Mouse (Mus musculus) mouse embryonic stem cell (cell line): ENCODE measurements around the gene Mcm10.
"Not testable (repeated sequence)": the region's sequence is repeated elsewhere in the genome, so short reads cannot be mapped to it uniquely, and the experiment has no call there.

ENCODE experiments used
- in situ Hi-C, 2 experiments: fragments of 300-500 bp; cut with MboI; formaldehyde crosslinking; loops; 1 replicate in 1 of 2; 3 replicates in 1 of 2; pipeline ENCODE4 v1.14.3; 2019 to 2020; ENCODE audit warnings: low sequenced_read_pairs in 2 of 2, low pct_unique_long_range_greater_than_20kb in 1 of 2, mixed read lengths in 1 of 2; ENCODE audit not compliant: unreplicated experiment in 1 of 2

The Mcm10 gene

GRCm38 (mm10) chr2:4995646-4996045, 16.9 kb downstream of the Mcm10 start:
- in situ Hi-C loops, result no loop called here

- in situ Hi-C loops, result no loop called here
These were observed 18.2 kb downstream of the Mcm10 start for GRCm38 (mm10) chr2:4994436-4994835.

DNA sequence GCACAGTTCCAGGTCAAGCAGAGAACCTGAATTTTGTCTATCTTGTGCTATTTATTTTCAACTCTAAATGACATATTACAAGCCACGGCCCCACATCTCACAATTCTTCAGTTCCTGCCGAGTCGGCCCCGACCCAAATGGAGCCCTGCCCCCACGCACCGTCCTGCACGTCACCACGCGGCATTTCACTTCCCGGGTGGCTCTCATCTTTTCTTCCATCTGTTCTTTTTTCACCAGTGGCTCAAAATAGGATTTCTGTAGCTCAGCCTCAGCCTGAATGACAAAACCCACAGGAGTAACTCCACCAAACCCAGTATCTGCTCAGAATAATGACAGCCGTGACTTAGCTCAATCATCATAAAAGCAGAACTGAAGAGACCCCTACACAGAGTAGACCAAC, 19.0 kb downstream of the Mcm10 start:
- in situ Hi-C loops, result no loop called here

- in situ Hi-C loops, result loop anchor here in 1 of 2 experiments (5.0 kb wide), 1 partner anchor 72 kb away; the partner anchor contains the start of gene Phyh
These were observed 23.7 kb downstream of the Mcm10 start for GRCm38 (mm10) chr2:4988826-4989424.

DNA sequence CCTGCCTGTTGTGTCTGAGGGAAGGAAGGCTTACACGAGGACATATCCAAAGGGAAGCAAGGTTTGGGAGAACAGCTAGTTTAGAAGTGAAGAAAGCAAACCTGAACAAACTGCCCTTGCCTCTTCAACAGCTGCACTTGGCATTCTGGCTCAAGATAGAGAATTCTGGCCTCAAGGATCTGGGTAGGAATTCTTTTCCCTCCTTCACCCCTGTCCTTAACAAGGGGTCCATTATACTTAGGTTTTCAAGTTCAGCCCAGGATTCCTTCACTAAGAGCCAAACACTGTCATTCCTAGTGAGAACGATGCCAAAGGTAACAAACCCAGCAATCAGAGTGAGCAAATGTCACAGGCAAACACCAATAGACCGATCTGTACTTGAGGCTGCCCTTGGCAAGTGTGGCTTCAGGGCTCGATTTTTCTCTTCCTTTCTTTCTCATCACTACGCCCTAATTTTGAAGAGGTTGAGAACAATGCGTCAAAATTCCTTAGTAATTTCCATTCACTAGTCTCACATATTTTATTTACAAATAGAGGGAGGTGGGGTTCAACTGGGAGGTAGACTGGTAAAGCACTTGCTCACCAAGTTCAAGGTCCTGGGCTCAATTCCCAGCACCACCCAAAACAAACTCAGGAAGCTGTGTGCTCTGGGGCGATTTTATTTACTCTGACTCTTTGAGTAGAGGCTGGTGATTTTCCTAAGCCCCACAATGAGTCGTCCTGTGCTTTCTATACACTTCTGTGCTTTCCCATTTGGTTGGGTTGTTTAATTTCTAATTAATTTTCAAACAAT, 25.0 kb downstream of the Mcm10 start:
- in situ Hi-C loops, result loop anchor here in 1 of 2 experiments (5.0 kb wide), 1 partner anchor 70 kb away; the partner anchor contains the start of gene Phyh

GRCm38 (mm10) chr2:4986798-4987197, 25.8 kb downstream of the Mcm10 start:
- in situ Hi-C loops, result loop anchor here in 1 of 2 experiments (5.0 kb wide), 1 partner anchor 69 kb away; the partner anchor contains the start of gene Phyh

DNA sequence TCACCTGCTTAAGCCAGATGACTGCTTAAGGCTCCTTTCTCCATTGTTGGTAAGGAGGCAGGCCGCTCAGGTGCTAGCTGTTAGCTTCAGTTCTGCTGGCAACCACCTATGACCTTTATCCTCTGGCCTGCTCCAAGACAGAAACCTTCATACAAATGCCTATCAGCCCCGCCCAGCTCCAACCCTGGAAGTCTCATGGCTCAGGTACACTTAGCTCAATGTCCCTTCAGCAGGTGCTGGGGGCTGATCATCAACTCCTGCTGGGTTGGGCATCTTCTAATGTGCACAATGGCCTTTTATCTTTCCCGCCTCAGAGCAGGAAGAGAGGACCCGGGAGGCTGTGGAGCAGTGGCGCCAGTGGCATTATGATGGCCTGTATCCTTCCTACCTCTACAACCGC, 27.6 kb downstream of the Mcm10 start:
- in situ Hi-C loops, result loop anchor here (5.0 kb wide), 2 partner anchors 58 to 68 kb away; partner anchors contain the start of gene Phyh (in 1 of the 2)

DNA sequence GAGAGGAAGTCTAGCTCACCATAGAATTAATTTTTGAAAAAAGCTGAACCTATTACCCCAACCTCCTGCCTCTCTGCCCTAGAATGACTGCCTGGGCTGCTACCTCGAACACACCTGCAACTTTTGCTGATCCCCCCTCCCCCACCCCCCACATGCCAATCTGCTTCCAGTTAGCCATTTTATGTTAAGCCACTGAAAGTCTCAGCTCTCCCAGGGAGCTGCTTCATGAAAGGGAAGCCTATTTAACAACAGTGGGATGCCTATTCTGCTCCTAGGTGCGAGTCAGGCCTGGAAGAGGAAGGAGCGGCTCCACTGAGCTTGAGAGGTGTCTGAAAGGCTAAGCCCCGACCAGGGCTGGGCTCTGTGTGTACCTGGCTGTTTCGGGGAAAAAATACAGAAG, 28.6 kb downstream of the Mcm10 start:
- in situ Hi-C loops, result loop anchor here in 1 of 2 experiments (5.0 kb wide), 1 partner anchor 57 kb away; no protein-coding TSS in a partner anchor

GRCm38 (mm10) chr2:4978091-4978490, 34.5 kb downstream of the Mcm10 start:
- in situ Hi-C loops, result no loop called here

GRCm38 (mm10) chr2:4975807-4976206, 36.8 kb downstream of the Mcm10 start, which contains the start of gene Ucma:
Gene Ucma, plus strand, starts transcription at chr2:4976122.
- in situ Hi-C loops, result no loop called here

DNA sequence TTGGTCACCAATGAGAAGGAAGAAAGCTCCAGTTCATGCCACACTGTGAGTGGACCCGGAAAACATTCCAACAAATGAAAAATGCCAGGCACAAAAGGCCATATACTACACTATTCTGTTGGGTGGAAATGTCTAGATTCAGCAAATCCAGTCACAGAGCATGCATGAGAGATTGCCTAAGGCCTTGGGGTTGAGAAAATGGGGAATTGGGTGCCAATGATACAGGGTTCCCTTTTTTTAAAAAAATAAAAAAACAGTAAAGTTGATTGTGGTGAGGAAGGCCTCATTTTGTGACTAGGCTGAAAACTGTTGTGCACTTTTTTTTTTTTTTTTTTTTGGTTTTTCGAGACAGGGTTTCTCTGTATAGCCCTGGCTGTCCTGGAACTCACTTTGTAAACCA, 43.5 kb downstream of the Mcm10 start:
- in situ Hi-C loops, result no loop called here

GRCm38 (mm10) chr2:4967806-4968205, 44.8 kb downstream of the Mcm10 start:
- in situ Hi-C loops, result no loop called here

DNA sequence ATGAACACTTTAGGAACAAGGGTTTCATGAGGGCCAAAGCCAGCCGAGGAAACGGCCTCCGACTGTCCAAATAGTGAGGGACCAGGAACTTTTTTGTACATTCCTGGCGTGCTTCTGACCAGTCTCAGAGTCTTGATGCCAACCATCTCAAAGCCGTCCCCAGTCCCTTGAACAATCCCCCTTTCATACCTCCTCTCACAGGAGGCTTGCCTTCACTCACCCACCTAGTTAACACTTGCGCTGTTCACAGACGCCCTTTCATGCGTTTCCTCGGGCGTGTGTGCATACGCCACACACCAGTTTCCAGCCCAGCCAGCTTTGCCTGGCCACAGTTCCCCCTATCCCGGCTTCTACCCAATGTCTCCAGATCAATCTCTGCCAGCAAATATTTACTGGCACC, 54.6 kb downstream of the Mcm10 start:
- in situ Hi-C loops, result no loop called here

- in situ Hi-C loops, result no loop called here
These were observed 58.3 kb downstream of the Mcm10 start for GRCm38 (mm10) chr2:4954216-4954760.

GRCm38 (mm10) chr2:4950986-4951385, 61.6 kb downstream of the Mcm10 start:
- in situ Hi-C loops, result no loop called here

GRCm38 (mm10) chr2:4949691-4950090, 62.9 kb downstream of the Mcm10 start:
- in situ Hi-C loops, result not testable (repeated sequence)

DNA sequence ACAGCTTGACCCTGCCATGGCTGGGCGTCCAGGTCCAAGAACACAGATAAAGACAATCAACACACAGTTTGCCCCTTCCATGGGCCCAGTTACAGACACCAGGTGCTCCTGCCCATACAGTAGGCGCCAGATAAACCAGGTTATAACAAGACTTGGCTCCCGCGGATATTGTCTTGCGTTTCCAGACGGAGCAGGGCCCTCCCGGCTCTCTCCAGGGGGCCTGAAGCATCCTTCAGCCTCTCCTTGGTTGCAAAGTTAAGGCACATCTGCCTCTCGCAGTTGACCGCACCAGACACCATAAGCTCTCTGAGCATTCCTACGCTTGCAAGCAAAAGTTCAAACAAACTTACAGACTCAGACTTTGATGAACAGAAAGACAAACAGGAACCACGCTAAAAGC, 71.7 kb downstream of the Mcm10 start:
- in situ Hi-C loops, result no loop called here
